Mouse (Mus musculus): Measurements from ENCODE around the gene Xrcc4. TPM values are rescaled to one million over a fixed set of nuclear protein-coding genes. Genes with fewer than 3 reads are reported as not detected.

Xrcc4 gene
- polyA plus RNA-seq, 1 experiment = 1.8 TPM

GRCm38 (mm10) chr13:89739696-89740242, 349.6 kb downstream of the Xrcc4 start:
- DNase-seq (ENCODE audit: low read depth) = no peak

GRCm38 (mm10) chr13:89738776-89739695, 350.4 kb downstream of the Xrcc4 start:
- DNase-seq (ENCODE audit: low read depth) = no peak

- DNase-seq (ENCODE audit: low read depth) = no peak
Observed at GRCm38 (mm10) chr13:89738275-89738674, 351.1 kb downstream of the Xrcc4 start.

- no peak for DNase-seq (ENCODE audit: low read depth)
Observed at GRCm38 (mm10) chr13:89735111-89735510, 354.3 kb downstream of the Xrcc4 start.

- no peak for DNase-seq (ENCODE audit: low read depth)
Observed at GRCm38 (mm10) chr13:89726492-89726891, 362.9 kb downstream of the Xrcc4 start.

Other genes with a start within 250 kb of the Xrcc4 start
- 5.5 and 7.1 TPM in 2 replicates for gene Tmem167, start 485 bp downstream of the Xrcc4 start, polyA plus RNA-seq (2012; rRNA removed)

Measured in gonadal fat pad, adult 2 months (tissue).